Mouse (Mus musculus): Measurements from ENCODE around the gene Pbx1. TPM values are rescaled to one million over a fixed set of nuclear protein-coding genes. Genes with fewer than 3 reads are reported as not detected.

Gene Pbx1
- polyA plus RNA-seq, 1 experiment: 11.0 TPM

GRCm38 (mm10) chr1:168243759-168244158 is 188.3 kb downstream of the Pbx1 start:
- WGBS: 44% methylated on average over 12 of the region's 12 CpGs

GRCm38 (mm10) chr1:168243068-168243467 is 189.0 kb downstream of the Pbx1 start:
- Histone ChIP-seq H3K4me1 (ENCODE audit: control insufficient read depth, insufficient read depth, insufficient read length, low read length) (peaks cover 11% of the 10 kb centered on the region), H3K4me3 (ENCODE audit: low read depth, low read length) (no peak overlapping the region), H3K27ac (ENCODE audit: insufficient read depth, low read depth, low read length) (no peak overlapping the region), H3K36me3 (ENCODE audit: control insufficient read depth, insufficient read depth, low read length) (no peaks in the 10 kb centered on the region), H3K27me3 (ENCODE audit: control insufficient read depth, insufficient read depth, low read length) (no peaks in the 10 kb centered on the region)
- WGBS: 48% methylated on average over 7 of the region's 7 CpGs
- no peak for TF ChIP-seq POLR2A (IDR thresholded peaks at IDR 0.05; ENCODE audit: low read depth, low read length)
- no peak for TF ChIP-seq CTCF (IDR thresholded peaks at IDR 0.05; ENCODE audit: extremely low read depth, insufficient read length, insufficient replicate concordance, low read depth, low read length)

More at GRCm38 (mm10) chr1:168243759-168244158, 188.3 kb downstream of the Pbx1 start:
- H3K27me3 ChIP-seq (ENCODE audit: control insufficient read depth, insufficient read depth, low read length): no peaks in the 10 kb centered on the region
- no peak overlapping the region for H3K27ac ChIP-seq (ENCODE audit: insufficient read depth, low read depth, low read length)
- TF ChIP-seq CTCF (IDR thresholded peaks at IDR 0.05; ENCODE audit: extremely low read depth, insufficient read length, insufficient replicate concordance, low read depth, low read length) (no peak), POLR2A (IDR thresholded peaks at IDR 0.05; ENCODE audit: low read depth, low read length) (no peak)
- no peak overlapping the region for H3K4me3 ChIP-seq (ENCODE audit: low read depth, low read length)
- H3K4me1 ChIP-seq (ENCODE audit: control insufficient read depth, insufficient read depth, insufficient read length, low read length): peaks cover 11% of the 10 kb centered on the region
- H3K36me3 ChIP-seq (ENCODE audit: control insufficient read depth, insufficient read depth, low read length): no peaks in the 10 kb centered on the region

GRCm38 (mm10) chr1:168241316-168241715 is 190.8 kb downstream of the Pbx1 start:
- no peaks in the 10 kb centered on the region for H3K36me3 ChIP-seq (ENCODE audit: control insufficient read depth, insufficient read depth, low read length)
- H3K4me3 ChIP-seq (ENCODE audit: low read depth, low read length): no peak overlapping the region
- peaks cover 11% of the 10 kb centered on the region for H3K4me1 ChIP-seq (ENCODE audit: control insufficient read depth, insufficient read depth, insufficient read length, low read length)
- no peak overlapping the region for H3K27ac ChIP-seq (ENCODE audit: insufficient read depth, low read depth, low read length)
- 77% methylated on average over 7 of the region's 7 CpGs for WGBS
- TF ChIP-seq CTCF (IDR thresholded peaks at IDR 0.05; ENCODE audit: extremely low read depth, insufficient read length, insufficient replicate concordance, low read depth, low read length): no peak
- no peak for TF ChIP-seq POLR2A (IDR thresholded peaks at IDR 0.05; ENCODE audit: low read depth, low read length)
- no peaks in the 10 kb centered on the region for H3K27me3 ChIP-seq (ENCODE audit: control insufficient read depth, insufficient read depth, low read length)

- no peak for TF ChIP-seq POLR2A (IDR thresholded peaks at IDR 0.05; ENCODE audit: low read depth, low read length)
- TF ChIP-seq CTCF (IDR thresholded peaks at IDR 0.05; ENCODE audit: extremely low read depth, insufficient read length, insufficient replicate concordance, low read depth, low read length): no peak
- 84% methylated on average over 7 of the region's 7 CpGs for WGBS
- Histone ChIP-seq H3K36me3 (ENCODE audit: control insufficient read depth, insufficient read depth, low read length) (no peaks in the 10 kb centered on the region), H3K4me1 (ENCODE audit: control insufficient read depth, insufficient read depth, insufficient read length, low read length) (peaks cover 11% of the 10 kb centered on the region), H3K27ac (ENCODE audit: insufficient read depth, low read depth, low read length) (no peak overlapping the region), H3K4me3 (ENCODE audit: low read depth, low read length) (no peak overlapping the region), H3K27me3 (ENCODE audit: control insufficient read depth, insufficient read depth, low read length) (no peaks in the 10 kb centered on the region)
Measured at GRCm38 (mm10) chr1:168240846-168241245, 191.2 kb downstream of the Pbx1 start.

- peaks cover 8% of the 10 kb centered on the region; the same call in 1 of the 2 replicates for H3K4me1 ChIP-seq (ENCODE audit: control insufficient read depth, insufficient read depth, insufficient read length, low read length)
- no peaks in the 10 kb centered on the region for H3K36me3 ChIP-seq (ENCODE audit: control insufficient read depth, insufficient read depth, low read length)
- H3K27ac ChIP-seq (ENCODE audit: insufficient read depth, low read depth, low read length): no peak overlapping the region
- H3K4me3 ChIP-seq (ENCODE audit: low read depth, low read length): no peak overlapping the region
- no peaks in the 10 kb centered on the region for H3K27me3 ChIP-seq (ENCODE audit: control insufficient read depth, insufficient read depth, low read length)
- 87% methylated on average over 5 of the region's 5 CpGs for WGBS
- TF ChIP-seq POLR2A (IDR thresholded peaks at IDR 0.05; ENCODE audit: low read depth, low read length) (no peak), CTCF (IDR thresholded peaks at IDR 0.05; ENCODE audit: extremely low read depth, insufficient read length, insufficient replicate concordance, low read depth, low read length) (no peak)
Measured at GRCm38 (mm10) chr1:168240386-168240785, 191.7 kb downstream of the Pbx1 start.

- TF ChIP-seq CTCF (IDR thresholded peaks at IDR 0.05; ENCODE audit: extremely low read depth, insufficient read length, insufficient replicate concordance, low read depth, low read length) (no peak), POLR2A (IDR thresholded peaks at IDR 0.05; ENCODE audit: low read depth, low read length) (no peak)
- 91% methylated on average over 5 of the region's 5 CpGs for WGBS
Measured at GRCm38 (mm10) chr1:168236101-168236500, 196.0 kb downstream of the Pbx1 start.

GRCm38 (mm10) chr1:168234355-168234754 is 197.7 kb downstream of the Pbx1 start:
- 86% methylated on average over 11 of the region's 11 CpGs for WGBS
- Histone ChIP-seq H3K4me3 (ENCODE audit: low read depth, low read length) (no peak overlapping the region), H3K4me1 (ENCODE audit: control insufficient read depth, insufficient read depth, insufficient read length, low read length) (0 out of 2 replicates have a peak, but pooled peaks cover 2% of the 10 kb centered on the region), H3K36me3 (ENCODE audit: control insufficient read depth, insufficient read depth, low read length) (no peaks in the 10 kb centered on the region), H3K27ac (ENCODE audit: insufficient read depth, low read depth, low read length) (no peak overlapping the region), H3K27me3 (ENCODE audit: control insufficient read depth, insufficient read depth, low read length) (no peaks in the 10 kb centered on the region)
- TF ChIP-seq CTCF (IDR thresholded peaks at IDR 0.05; ENCODE audit: extremely low read depth, insufficient read length, insufficient replicate concordance, low read depth, low read length): no peak
- TF ChIP-seq POLR2A (IDR thresholded peaks at IDR 0.05; ENCODE audit: low read depth, low read length): no peak

More at GRCm38 (mm10) chr1:168236101-168236500, 196.0 kb downstream of the Pbx1 start:
- no peaks in the 10 kb centered on the region for H3K27me3 ChIP-seq (ENCODE audit: control insufficient read depth, insufficient read depth, low read length)
- no peak overlapping the region for H3K27ac ChIP-seq (ENCODE audit: insufficient read depth, low read depth, low read length)
- H3K4me1 ChIP-seq (ENCODE audit: control insufficient read depth, insufficient read depth, insufficient read length, low read length): 0 out of 2 replicates have a peak, but pooled peaks cover 2% of the 10 kb centered on the region
- H3K36me3 ChIP-seq (ENCODE audit: control insufficient read depth, insufficient read depth, low read length): no peaks in the 10 kb centered on the region
- H3K4me3 ChIP-seq (ENCODE audit: low read depth, low read length): no peak overlapping the region

Measured in small intestine, adult 2 months (tissue).